Mouse (Mus musculus) left cerebral cortex, postnatal 14 days (tissue): ENCODE measurements around the gene Mrgprf. TPM values are rescaled to one million over a fixed set of nuclear protein-coding genes. Genes with fewer than 3 reads are reported as not detected.

Experiments
- DNase-seq, 2 experiments: peaks; one replicate each; pipeline ENCODE4 v3.0.0; 2021 to 2022; ENCODE audit warnings: low spot score in 2 of 2, mixed read lengths in 1 of 2
- intact Hi-C: fragments of 180-260 bp; cut with DNase I; formaldehyde crosslinking; loops from one replicate; pipeline ENCODE4 v1.15.1; 2025
- total RNA-seq, 2 experiments: library from RNA; stranded (reverse); gene quantifications; 2 replicates each; pipeline ENCODE4 v1.2.3; 2021

The Mrgprf gene
- total RNA-seq, 2 experiments from 2014 or later, result 2.1 to 2.2 TPM

GRCm38 (mm10) chr7:145298666-145299490 lies 1.8 kb upstream of the Mrgprf start:
- no peak for DNase-seq
- intact Hi-C loops, result no loop called here

- intact Hi-C loops, result no loop called here
- DNase-seq, result no peak
These were observed 887 bp upstream of the Mrgprf start for GRCm38 (mm10) chr7:145299562-145300320.

GRCm38 (mm10) chr7:145301008-145301340 lies 346 bp downstream of the Mrgprf start:
- intact Hi-C loops, result no loop called here
- no peak for DNase-seq

- intact Hi-C loops, result no loop called here
- no peak for DNase-seq
These were observed 845 bp downstream of the Mrgprf start for GRCm38 (mm10) chr7:145301341-145302005.

- intact Hi-C loops, result no loop called here
- no peak for DNase-seq
These were observed 2.1 kb downstream of the Mrgprf start for GRCm38 (mm10) chr7:145302488-145303285.

GRCm38 (mm10) chr7:145304153-145304552 lies 3.5 kb downstream of the Mrgprf start:
- intact Hi-C loops, result no loop called here
- no peak for DNase-seq

- intact Hi-C loops, result no loop called here
- DNase-seq, result no peak
These were observed 7.0 kb downstream of the Mrgprf start for GRCm38 (mm10) chr7:145307636-145308035.

- intact Hi-C loops, result no loop called here
- peak; percentile 9 to 22 for DNase-seq
These were observed 7.5 kb downstream of the Mrgprf start for GRCm38 (mm10) chr7:145308061-145308675.

- DNase-seq, result no peak
- intact Hi-C loops, result no loop called here
These were observed 8.2 kb downstream of the Mrgprf start for GRCm38 (mm10) chr7:145308866-145309265.

- DNase-seq, result no peak
- intact Hi-C loops, result no loop called here
These were observed 9.2 kb downstream of the Mrgprf start for GRCm38 (mm10) chr7:145309877-145310276.

GRCm38 (mm10) chr7:145310526-145310925 lies 9.9 kb downstream of the Mrgprf start:
- no peak for DNase-seq
- intact Hi-C loops, result no loop called here

- intact Hi-C loops, result no loop called here
- DNase-seq, result no peak
These were observed 11.5 kb downstream of the Mrgprf start for GRCm38 (mm10) chr7:145312137-145312536.

GRCm38 (mm10) chr7:145314785-145315411 lies 14.3 kb downstream of the Mrgprf start, which contains the start of gene Mrgprd:
TSS of gene Mrgprd (plus strand) at chr7:145314835.
- no peak for DNase-seq
- intact Hi-C loops, result no loop called here

GRCm38 (mm10) chr7:145317522-145317921 lies 16.9 kb downstream of the Mrgprf start:
- peak in 1 of 2 experiments; percentile 48 for DNase-seq
- intact Hi-C loops, result no loop called here

- DNase-seq, result peak in 1 of 2 experiments; percentile 38
- intact Hi-C loops, result no loop called here
These were observed 18.9 kb downstream of the Mrgprf start for GRCm38 (mm10) chr7:145319481-145319880.

- DNase-seq, result no peak
- intact Hi-C loops, result no loop called here
These were observed 23.0 kb downstream of the Mrgprf start for GRCm38 (mm10) chr7:145323607-145324006.

- no peak for DNase-seq
- intact Hi-C loops, result no loop called here
These were observed 25.1 kb downstream of the Mrgprf start for GRCm38 (mm10) chr7:145325697-145326096.

- intact Hi-C loops, result no loop called here
- DNase-seq, result no peak
These were observed 29.4 kb downstream of the Mrgprf start for GRCm38 (mm10) chr7:145329982-145330381.

GRCm38 (mm10) chr7:145330641-145331040 lies 30.0 kb downstream of the Mrgprf start:
- DNase-seq, result no peak
- intact Hi-C loops, result no loop called here
